Mouse (Mus musculus): ENCODE measurements around the gene Ccdc148. TPM values are rescaled to one million over a fixed set of nuclear protein-coding genes. Genes with fewer than 3 reads are reported as not detected.

Gene Ccdc148
- polyA plus RNA-seq, 1 experiment from 2014 or later = 6.3 TPM

Other genes starting within 250 kb of the Ccdc148 start
- gene Pkp4, start 167 bp upstream of the Ccdc148 start, polyA plus RNA-seq (2015; fragmentation: Nextera tagmentation; extraction: Ambion mirVana) = 24.6 and 27.1 TPM in 2 replicates